Mouse (Mus musculus): ENCODE measurements around the gene H2afv.

GRCm38 (mm10) chr11:6405591-6406081 is 38.6 kb downstream of the H2afv start:
- TF ChIP-seq GATA1 (IDR thresholded peaks at IDR 0.05; ENCODE audit: borderline replicate concordance, low read length) (no peak), FLI1 (IDR thresholded peaks at IDR 0.05; ENCODE audit: low read length) (no peak)

All from megakaryocyte, embryonic 14.5 days (primary cell).